Mouse (Mus musculus): ENCODE measurements around the gene Ptma. TPM values are rescaled to one million over a fixed set of nuclear protein-coding genes. Genes with fewer than 3 reads are reported as not detected.
A peak's percentile ranks its signal among the peaks of the same experiment; 100 is the strongest.

Gene Ptma
- total and polyA plus RNA-seq, 2 experiments from 2014 or later = 399 to 597 TPM

DNA sequence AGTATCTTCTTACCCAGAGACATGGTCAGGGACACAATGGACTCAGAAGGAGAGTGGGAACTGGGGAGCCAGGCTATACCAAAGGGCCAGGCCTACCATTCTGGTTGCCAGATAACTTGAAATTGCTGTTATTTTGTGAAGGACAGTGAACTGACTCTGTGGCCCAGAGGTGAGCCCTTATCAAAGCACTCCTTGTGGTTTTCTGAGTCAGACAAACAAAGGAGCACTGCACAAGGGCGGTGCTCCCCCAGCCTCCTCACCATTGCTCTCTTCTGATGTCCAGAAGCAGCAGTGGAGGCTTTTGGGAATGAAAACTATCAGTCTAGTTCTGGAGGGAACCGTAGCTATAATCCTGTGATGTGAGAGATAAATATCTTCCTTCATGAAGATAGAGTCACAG is 16.1 kb downstream of the Ptma start:
- no peaks in the 10 kb centered on the region for H3K27me3 ChIP-seq (ENCODE audit: control insufficient read depth, insufficient read depth, low read length)
- no peaks in the 10 kb centered on the region for H3K4me1 ChIP-seq (ENCODE audit: control insufficient read depth, insufficient read depth)
- no peak for DNase-seq (ENCODE audit: low spot score)
- no peak for TF ChIP-seq EP300 (IDR thresholded peaks at IDR 0.05; ENCODE audit: low read depth)
- TF ChIP-seq CTCF (IDR thresholded peaks at IDR 0.05; ENCODE audit: low read depth) = no peak
- no peaks in the 10 kb centered on the region for H3K9me3 ChIP-seq (replicated peaks; ENCODE audit: control insufficient read depth, low read length)
- H3K27ac ChIP-seq (ENCODE audit: low read depth) = no peak overlapping the region
- peaks cover 46% of the 10 kb centered on the region for H3K36me3 ChIP-seq (replicated peaks; ENCODE audit: control insufficient read depth, insufficient read depth, low read length)
- H3K4me2 ChIP-seq (ENCODE audit: low read depth, low read length) = no peak overlapping the region
- no peak for ATAC-seq (ENCODE audit: insufficient read depth, low read depth)
- no peak overlapping the region for H3K9ac ChIP-seq (replicated peaks; ENCODE audit: low read depth, low read length)
- 80% methylated on average over 2 of the region's 2 CpGs for WGBS
- no peak overlapping the region for H3K4me3 ChIP-seq (ENCODE audit: low read depth, low read length)

DNA sequence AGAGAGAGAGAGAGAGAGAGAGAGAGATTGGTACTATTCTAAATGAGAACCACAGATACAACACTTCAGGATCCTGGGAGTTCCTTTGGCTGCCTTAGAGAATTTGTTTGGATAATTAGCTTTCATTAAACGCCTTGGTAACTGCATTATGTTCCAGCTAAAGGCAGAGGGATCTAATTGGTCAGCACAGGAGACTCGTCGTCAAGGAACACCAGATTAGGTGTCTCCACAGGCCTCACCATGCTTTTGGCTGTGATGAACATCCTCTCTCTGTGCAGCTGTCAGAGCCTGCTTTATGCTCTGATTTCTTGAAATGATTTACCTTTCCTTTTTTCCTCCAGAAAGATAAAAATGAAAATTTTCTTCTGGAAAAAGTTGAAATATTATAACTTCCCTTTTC is 20.3 kb downstream of the Ptma start:
- no peaks in the 10 kb centered on the region for H3K27me3 ChIP-seq (ENCODE audit: control insufficient read depth, insufficient read depth, low read length)
- no peak overlapping the region for H3K9ac ChIP-seq (replicated peaks; ENCODE audit: low read depth, low read length)
- no peak for ATAC-seq (ENCODE audit: insufficient read depth, low read depth)
- H3K4me1 ChIP-seq (ENCODE audit: control insufficient read depth, insufficient read depth) = no peaks in the 10 kb centered on the region
- DNase-seq (ENCODE audit: low spot score) = no peak
- H3K36me3 ChIP-seq (replicated peaks; ENCODE audit: control insufficient read depth, insufficient read depth, low read length) = peaks cover 49% of the 10 kb centered on the region
- no peaks in the 10 kb centered on the region for H3K9me3 ChIP-seq (replicated peaks; ENCODE audit: control insufficient read depth, low read length)
- WGBS = 87% methylated on average over 3 of the region's 3 CpGs
- no peak overlapping the region for H3K27ac ChIP-seq (ENCODE audit: low read depth)
- no peak overlapping the region for H3K4me2 ChIP-seq (ENCODE audit: low read depth, low read length)
- no peak overlapping the region for H3K4me3 ChIP-seq (ENCODE audit: low read depth, low read length)
- TF ChIP-seq EP300 (IDR thresholded peaks at IDR 0.05; ENCODE audit: low read depth) (no peak), CTCF (IDR thresholded peaks at IDR 0.05; ENCODE audit: low read depth) (no peak)

DNA sequence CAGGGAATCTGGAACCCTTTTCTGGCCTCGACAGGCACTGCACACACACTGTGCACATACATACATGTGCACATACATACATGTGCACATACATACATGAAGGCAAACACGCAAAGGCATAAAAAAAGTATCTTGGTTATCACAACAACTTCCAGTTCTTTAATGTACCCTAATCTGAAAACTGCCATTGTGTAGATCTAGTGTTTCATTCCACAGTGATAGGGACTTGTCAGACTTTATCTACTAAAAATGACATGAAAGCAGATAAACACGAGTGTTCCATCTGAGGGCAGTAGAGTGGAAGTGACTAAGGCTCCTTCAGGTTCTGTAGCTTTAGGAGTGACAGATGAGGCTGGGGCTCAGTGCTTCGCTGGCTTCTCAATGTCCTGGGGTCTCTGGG is 24.8 kb downstream of the Ptma start:
- ATAC-seq (ENCODE audit: insufficient read depth, low read depth) (no peak), DNase-seq (ENCODE audit: low spot score) (no peak)
- Histone ChIP-seq H3K4me2 (ENCODE audit: low read depth, low read length) (no peak overlapping the region), H3K9me3 (replicated peaks; ENCODE audit: control insufficient read depth, low read length) (no peaks in the 10 kb centered on the region), H3K4me3 (ENCODE audit: low read depth, low read length) (no peak overlapping the region), H3K9ac (replicated peaks; ENCODE audit: low read depth, low read length) (no peak overlapping the region), H3K36me3 (replicated peaks; ENCODE audit: control insufficient read depth, insufficient read depth, low read length) (peaks cover 11% of the 10 kb centered on the region), H3K27ac (ENCODE audit: low read depth) (no peak overlapping the region), H3K27me3 (ENCODE audit: control insufficient read depth, insufficient read depth, low read length) (no peaks in the 10 kb centered on the region), H3K4me1 (ENCODE audit: control insufficient read depth, insufficient read depth) (no peaks in the 10 kb centered on the region)
- TF ChIP-seq CTCF (IDR thresholded peaks at IDR 0.05; ENCODE audit: low read depth) (no peak), EP300 (IDR thresholded peaks at IDR 0.05; ENCODE audit: low read depth) (no peak)
- 68% methylated on average over 4 of the region's 4 CpGs for WGBS

DNA sequence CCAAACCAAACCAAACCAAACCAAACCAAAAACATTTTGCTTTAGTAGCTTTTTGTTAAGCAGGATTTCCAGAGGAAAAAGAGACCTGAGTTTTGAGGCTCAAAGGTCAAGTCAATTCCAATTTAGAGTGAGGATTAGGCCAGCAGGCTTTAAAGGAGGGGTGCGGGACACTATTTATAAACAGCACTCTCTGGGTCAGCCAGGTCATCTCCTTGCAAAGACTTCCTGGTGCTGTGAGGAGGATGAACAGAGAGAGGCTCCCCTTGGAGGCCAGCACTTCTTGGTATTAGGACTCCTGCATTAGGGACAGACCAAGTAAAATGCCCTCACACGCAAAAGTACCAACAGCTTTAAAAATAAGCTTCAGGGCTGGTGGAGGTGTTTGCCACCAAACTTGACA is 25.4 kb downstream of the Ptma start:
- ATAC-seq (ENCODE audit: insufficient read depth, low read depth) = no peak
- no peak overlapping the region for H3K9ac ChIP-seq (replicated peaks; ENCODE audit: low read depth, low read length)
- peaks cover 6% of the 10 kb centered on the region for H3K36me3 ChIP-seq (replicated peaks; ENCODE audit: control insufficient read depth, insufficient read depth, low read length)
- H3K4me1 ChIP-seq (ENCODE audit: control insufficient read depth, insufficient read depth) = no peaks in the 10 kb centered on the region
- 36% methylated on average over 2 of the region's 2 CpGs for WGBS
- DNase-seq (ENCODE audit: low spot score) = no peak
- no peaks in the 10 kb centered on the region for H3K27me3 ChIP-seq (ENCODE audit: control insufficient read depth, insufficient read depth, low read length)
- H3K27ac ChIP-seq (ENCODE audit: low read depth) = no peak overlapping the region
- H3K4me3 ChIP-seq (ENCODE audit: low read depth, low read length) = no peak overlapping the region
- no peaks in the 10 kb centered on the region for H3K9me3 ChIP-seq (replicated peaks; ENCODE audit: control insufficient read depth, low read length)
- no peak for TF ChIP-seq EP300 (IDR thresholded peaks at IDR 0.05; ENCODE audit: low read depth)
- no peak for TF ChIP-seq CTCF (IDR thresholded peaks at IDR 0.05; ENCODE audit: low read depth)
- no peak overlapping the region for H3K4me2 ChIP-seq (ENCODE audit: low read depth, low read length)

DNA sequence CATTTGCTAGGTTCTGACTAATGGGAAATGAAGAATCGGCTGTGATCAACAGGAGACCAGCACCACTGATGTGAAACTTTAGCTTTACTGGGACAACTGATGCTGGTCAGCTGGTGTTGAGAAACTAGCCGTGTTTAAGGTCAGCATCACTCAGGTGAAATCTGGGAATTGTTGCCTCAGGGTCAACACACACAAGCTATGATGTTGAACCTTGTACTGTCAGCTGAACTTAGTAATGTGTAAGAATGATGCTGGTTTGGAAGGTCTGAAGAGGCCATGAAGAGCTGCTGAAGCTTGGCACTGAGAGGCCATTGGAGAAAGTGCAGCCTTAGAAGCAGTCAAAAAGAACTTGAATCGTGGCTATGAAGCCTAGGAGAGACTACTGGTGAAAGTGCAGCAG is 29.1 kb downstream of the Ptma start:
- peaks cover 17% of the 10 kb centered on the region; the same call in 1 of the 2 replicates for H3K4me1 ChIP-seq (ENCODE audit: control insufficient read depth, insufficient read depth)
- no peak overlapping the region for H3K4me2 ChIP-seq (ENCODE audit: low read depth, low read length)
- H3K4me3 ChIP-seq (ENCODE audit: low read depth, low read length) = no peak overlapping the region
- WGBS = 79% methylated on average over 3 of the region's 3 CpGs
- peaks cover 6% of the 10 kb centered on the region for H3K36me3 ChIP-seq (replicated peaks; ENCODE audit: control insufficient read depth, insufficient read depth, low read length)
- DNase-seq (ENCODE audit: low spot score) = no peak
- no peaks in the 10 kb centered on the region for H3K27me3 ChIP-seq (ENCODE audit: control insufficient read depth, insufficient read depth, low read length)
- no peaks in the 10 kb centered on the region for H3K9me3 ChIP-seq (replicated peaks; ENCODE audit: control insufficient read depth, low read length)
- no peak overlapping the region for H3K9ac ChIP-seq (replicated peaks; ENCODE audit: low read depth, low read length)
- no peak for ATAC-seq (ENCODE audit: insufficient read depth, low read depth)
- no peak overlapping the region for H3K27ac ChIP-seq (ENCODE audit: low read depth)
- no peak for TF ChIP-seq EP300 (IDR thresholded peaks at IDR 0.05; ENCODE audit: low read depth)
- no peak for TF ChIP-seq CTCF (IDR thresholded peaks at IDR 0.05; ENCODE audit: low read depth)

DNA sequence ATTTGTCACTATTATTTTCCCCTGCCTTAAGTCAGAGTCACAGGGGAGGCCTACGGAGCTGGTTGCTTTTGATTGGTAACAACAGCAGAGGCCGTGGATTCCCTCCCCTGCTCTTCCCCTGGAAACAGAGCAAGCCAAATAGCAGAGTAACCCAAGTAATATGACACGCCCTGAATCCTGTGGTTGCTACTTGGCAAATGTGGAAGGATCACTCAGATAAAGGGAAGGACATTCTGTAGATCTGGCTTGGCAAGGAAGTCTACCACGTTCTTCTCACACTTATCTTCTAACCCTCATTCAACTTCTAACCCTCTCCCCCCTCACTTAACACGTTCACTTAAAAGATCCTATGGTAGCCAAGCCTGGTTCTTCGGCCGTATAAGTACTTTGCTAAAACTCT is 31.3 kb downstream of the Ptma start:
- TF ChIP-seq CTCF (IDR thresholded peaks at IDR 0.05; ENCODE audit: low read depth) = no peak
- TF ChIP-seq EP300 (IDR thresholded peaks at IDR 0.05; ENCODE audit: low read depth) = no peak
- Histone ChIP-seq H3K27me3 (ENCODE audit: control insufficient read depth, insufficient read depth, low read length) (no peaks in the 10 kb centered on the region), H3K36me3 (replicated peaks; ENCODE audit: control insufficient read depth, insufficient read depth, low read length) (no peaks in the 10 kb centered on the region; the same call in 1 of the 2 replicates), H3K9me3 (replicated peaks; ENCODE audit: control insufficient read depth, low read length) (no peaks in the 10 kb centered on the region), H3K27ac (ENCODE audit: low read depth) (peak overlapping the region; percentile 74), H3K4me2 (ENCODE audit: low read depth, low read length) (no peak overlapping the region), H3K4me3 (ENCODE audit: low read depth, low read length) (no peak overlapping the region), H3K4me1 (ENCODE audit: control insufficient read depth, insufficient read depth) (peaks cover 17% of the 10 kb centered on the region; the same call in 1 of the 2 replicates), H3K9ac (replicated peaks; ENCODE audit: low read depth, low read length) (no peak overlapping the region)
- DNase-seq (ENCODE audit: low spot score) = peak; percentile 53
- peak; percentile 42 for ATAC-seq (ENCODE audit: insufficient read depth, low read depth)
- WGBS = 27% methylated on average over 7 of the region's 7 CpGs
